Mouse (Mus musculus) layer of hippocampus, postnatal 14 days (tissue): ENCODE measurements around the gene Olfr509. TPM values are rescaled to one million over a fixed set of nuclear protein-coding genes. Genes with fewer than 3 reads are reported as not detected.
"Not testable (repeated sequence)": the region's sequence is repeated elsewhere in the genome, so short reads cannot be mapped to it uniquely, and the experiment has no call there.

ENCODE experiments used
- DNase-seq, 2 experiments: peaks; one replicate each; pipeline ENCODE4 v3.0.0; 2021 to 2022; ENCODE audit warnings: low spot score in 2 of 2, mixed read lengths in 1 of 2
- long read RNA-seq, 2 experiments: library from polyadenylated mRNA; stranded (forward); transcript quantifications; one replicate each; pipeline ENCODE4 v2.0.0; 2021
- total RNA-seq, 2 experiments: library from RNA; stranded (reverse); gene quantifications; 2 replicates each; pipeline ENCODE4 v1.2.3; 2021

Gene Olfr509
- total RNA-seq = not detected
- long read RNA-seq, experiment 1 = 0 reads
- long read RNA-seq, experiment 2 = 0 reads

DNA sequence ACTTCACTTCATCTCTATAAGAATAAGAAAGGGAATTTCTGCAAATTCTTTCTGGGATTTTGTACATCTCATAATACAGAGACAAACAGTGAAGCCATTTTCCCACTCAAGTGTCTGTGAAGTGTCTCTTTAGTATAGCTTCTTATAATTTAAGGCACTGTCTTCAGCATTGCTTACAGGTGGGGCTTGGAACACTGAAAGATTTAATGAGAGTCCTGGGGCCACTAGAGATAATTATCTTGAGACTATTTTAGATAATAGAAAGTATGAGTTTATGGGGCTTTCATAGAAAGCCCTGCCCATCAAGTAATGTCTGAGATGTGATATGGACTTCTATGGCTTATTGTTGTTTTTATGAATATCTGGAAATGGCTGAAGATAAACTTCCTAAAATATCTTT lies at the start of gene Olfr509:
Olfr509 (minus strand) TSS at position 101 of the 400 bp plus-strand sequence.
- no peak for DNase-seq

DNA sequence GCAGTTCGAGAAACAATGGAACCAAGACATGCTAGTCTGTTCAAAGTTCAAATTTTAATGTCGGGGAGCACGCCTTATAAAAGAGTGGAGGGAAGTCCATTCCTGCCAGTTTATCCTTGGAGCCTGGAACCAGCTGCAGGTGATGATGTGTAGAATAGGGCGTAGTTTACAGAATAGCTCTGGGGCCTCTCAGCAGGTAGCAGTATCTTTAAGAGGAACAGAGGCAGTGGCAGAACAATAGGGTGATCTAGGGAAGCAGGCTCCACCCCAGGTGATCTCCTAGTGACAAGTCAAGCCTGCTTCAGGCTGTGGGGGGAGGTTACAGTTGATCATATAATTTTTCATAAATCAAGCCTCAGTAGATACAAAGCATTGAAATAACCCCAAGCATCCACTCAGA lies 27.2 kb upstream of the Olfr509 start:
- DNase-seq = no peak

DNA sequence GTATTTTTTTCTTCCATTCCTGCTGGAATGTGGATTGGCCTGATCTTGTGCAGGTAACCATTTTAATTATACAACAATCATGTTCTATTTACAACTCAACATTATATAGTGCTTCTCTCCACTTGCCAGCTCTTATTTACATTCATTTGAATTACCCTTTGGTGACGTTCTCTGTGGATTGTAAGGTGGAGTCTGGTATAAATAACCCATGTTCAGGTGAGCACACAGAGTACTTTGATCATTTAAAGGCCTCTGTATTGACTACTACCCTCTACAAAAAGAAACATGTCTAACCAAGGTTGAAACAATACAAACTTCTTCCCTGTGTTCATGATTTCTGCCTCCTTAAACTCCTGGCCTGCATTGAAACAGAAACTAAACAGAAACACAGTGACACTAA lies 19.4 kb upstream of the Olfr509 start:
- no peak for DNase-seq

DNA sequence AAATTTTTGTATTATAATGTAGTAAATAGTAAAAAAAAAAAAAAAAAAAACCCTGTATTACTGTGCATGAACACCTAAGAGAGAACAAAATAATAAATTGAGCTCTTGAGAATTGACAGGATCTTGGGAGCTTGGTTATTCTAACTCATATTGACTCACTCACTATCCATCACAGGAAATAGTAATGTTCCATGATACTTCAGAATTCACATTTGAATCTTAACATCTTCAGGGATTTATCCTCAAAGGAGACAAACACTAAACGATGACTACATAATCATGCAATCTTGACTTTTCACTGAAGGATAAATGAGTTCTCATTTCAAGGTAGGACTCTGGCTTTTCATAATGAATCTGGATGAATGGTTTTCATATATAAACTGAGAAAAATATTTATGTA lies 14.4 kb upstream of the Olfr509 start, which contains the start of gene Olfr510:
Olfr510 (plus strand) TSS at position 301 of the 400 bp plus-strand sequence.
- DNase-seq = no peak

DNA sequence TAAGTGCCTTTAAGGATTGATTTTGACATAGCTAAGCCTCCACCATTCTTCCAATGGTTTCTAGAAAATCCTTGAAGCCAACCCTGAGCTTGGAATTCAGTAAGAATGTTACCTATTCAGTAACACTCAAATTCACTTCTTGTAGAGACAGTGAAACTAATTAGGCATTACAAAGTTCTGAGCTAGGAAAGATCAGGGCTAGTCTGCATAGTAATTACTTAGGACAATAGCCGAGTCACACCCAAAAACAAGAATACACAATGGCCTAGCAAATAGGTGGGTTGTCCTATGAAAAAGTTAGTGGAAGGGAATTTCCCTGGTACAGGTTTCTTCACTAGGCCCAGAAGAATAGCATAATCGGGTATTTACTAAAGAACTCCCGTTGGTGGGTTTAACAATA lies 10.7 kb upstream of the Olfr509 start:
- DNase-seq = no peak

DNA sequence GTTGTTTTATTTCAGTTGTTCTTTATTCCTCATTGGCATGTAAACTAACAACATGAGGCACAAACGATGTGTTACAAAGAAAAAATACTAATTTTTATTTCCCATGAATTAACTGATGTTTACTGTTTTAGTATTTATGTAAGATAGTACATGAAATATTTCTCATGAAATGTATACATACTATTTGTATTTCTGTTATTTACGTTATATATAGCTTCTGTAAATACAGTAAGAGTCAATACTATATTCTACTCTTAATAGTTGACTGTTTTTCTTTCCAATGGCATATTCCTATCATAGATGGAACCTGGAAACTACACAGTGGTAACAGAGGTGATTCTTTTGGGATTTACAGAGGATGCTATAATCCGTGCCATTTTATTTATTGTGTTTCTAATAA lies 22.0 kb downstream of the Olfr509 start, which contains the start of gene Olfr508:
Olfr508 (plus strand) TSS at position 301 of the 400 bp plus-strand sequence.
- DNase-seq = no peak

DNA sequence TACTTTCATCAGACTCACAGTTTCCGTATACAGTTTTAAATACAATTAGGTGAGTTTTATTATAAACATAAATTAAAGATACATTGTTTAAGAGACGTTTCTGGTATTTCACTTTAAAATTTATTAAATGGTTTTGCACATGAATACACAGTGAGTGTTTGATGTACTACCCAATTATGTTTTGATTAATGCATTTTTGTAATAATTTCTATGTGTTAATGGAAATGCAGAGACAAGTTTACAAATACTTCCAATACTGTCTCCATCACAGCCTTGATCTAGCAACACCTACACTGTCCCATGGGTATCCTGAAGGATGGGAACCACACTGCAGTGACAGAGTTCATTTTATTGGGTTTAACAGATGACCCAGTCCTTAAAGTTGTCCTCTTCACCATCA lies 30.2 kb downstream of the Olfr509 start, which contains the start of gene Olfr507:
Olfr507 (plus strand) TSS at position 301 of the 400 bp plus-strand sequence.
- DNase-seq = no peak

DNA sequence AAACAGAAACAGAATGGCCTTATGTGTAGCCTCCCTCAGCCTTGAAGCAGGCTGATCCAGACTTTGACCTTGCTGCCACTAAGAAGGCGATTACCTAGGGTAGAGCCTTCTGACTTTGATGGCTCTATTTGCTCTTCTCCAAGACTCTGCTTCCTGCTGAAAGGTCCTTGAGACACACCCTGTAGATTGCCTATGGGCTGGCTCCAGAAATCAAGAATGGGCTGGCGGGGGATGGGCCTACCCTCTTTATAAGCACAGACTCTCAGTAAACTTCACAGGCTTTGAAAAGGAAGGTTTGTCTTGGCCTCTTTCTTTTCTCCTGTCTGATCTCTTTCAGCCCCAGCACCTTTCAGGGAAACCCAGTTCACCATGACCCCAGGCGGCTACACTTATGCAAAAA lies 34.9 kb downstream of the Olfr509 start:
- DNase-seq = not testable (repeated sequence)

DNA sequence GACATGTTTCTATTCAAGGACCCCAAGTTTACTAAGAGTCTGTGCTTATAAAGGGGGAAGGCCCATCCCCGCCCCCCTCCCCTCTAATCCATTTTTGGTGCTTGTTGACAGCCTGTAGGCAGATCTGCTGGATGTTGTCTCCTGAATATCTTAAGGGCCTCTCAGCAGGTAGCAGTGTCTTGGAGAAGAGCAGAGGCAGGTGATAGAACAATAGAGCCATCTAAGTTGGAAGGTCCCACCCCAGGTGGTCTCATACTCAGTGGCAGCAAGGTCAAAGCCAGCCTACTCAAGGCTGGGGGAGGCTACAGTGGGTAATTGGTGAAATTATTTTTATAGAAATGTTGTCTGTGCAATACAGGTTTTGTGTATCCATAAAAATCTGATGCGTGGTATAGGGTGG lies 37.6 kb downstream of the Olfr509 start:
- no peak for DNase-seq

DNA sequence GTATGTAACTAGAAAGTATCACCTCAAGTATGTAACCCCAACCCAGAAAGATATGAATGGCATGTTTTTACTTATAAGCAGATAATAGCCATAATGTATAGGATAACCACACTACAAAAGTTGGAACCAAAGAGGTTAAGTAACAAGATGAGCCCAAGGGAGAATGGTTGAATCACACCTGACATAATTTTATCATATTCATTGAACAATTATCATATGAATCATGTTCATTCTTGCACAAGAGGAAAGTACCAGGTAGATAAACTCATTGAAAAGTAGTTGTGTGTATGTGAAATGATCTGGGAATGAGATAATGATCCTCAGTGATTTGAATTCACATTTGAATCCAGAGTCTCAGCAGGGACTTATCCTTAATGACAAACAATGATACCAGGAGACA lies 41.2 kb downstream of the Olfr509 start, which contains the start of gene Olfr506:
Olfr506 (plus strand) TSS at position 301 of the 400 bp plus-strand sequence.
- DNase-seq = no peak

DNA sequence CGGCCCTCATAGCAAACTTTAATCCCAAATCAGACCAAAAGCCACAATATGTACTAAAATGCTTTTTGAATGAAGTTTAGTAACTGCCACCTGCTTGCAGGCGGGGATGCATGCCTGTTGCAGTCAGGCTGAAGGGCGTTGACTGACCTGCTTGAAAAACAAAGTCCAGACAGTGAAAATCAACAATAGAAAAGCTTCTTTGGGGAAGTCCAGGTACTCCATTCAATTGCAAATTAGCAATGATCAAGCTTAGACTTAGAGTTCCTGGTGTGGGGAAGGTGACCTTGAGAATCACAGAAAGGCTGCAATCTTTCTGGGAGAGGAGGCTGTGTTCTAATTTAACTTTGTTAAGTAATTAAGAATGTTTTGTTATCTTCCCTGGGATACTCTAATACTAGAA lies 49.8 kb downstream of the Olfr509 start:
- not testable (repeated sequence) for DNase-seq

Other genes with a start within 250 kb of the Olfr509 start
- not detected for gene Olfr497, start 231.5 kb downstream of the Olfr509 start, total RNA-seq
- gene Olfr498, start 186.6 kb downstream of the Olfr509 start, total RNA-seq = not detected
- gene Olfr502, start 126.8 kb downstream of the Olfr509 start, total RNA-seq = not detected
- gene Olfr503, start 107.4 kb downstream of the Olfr509 start, total RNA-seq = not detected
- gene Olfr504, start 86.1 kb downstream of the Olfr509 start, total RNA-seq = not detected
- gene Olfr506, start 41.1 kb downstream of the Olfr509 start, total RNA-seq = not detected
- gene Olfr507, start 30.1 kb downstream of the Olfr509 start, total RNA-seq = not detected
- gene Olfr508, start 21.9 kb downstream of the Olfr509 start, total RNA-seq = not detected
- not detected for gene Olfr510, start 14.5 kb upstream of the Olfr509 start, total RNA-seq
- not detected for gene Olfr512, start 61.4 kb upstream of the Olfr509 start, total RNA-seq
- gene Olfr513, start 99.1 kb upstream of the Olfr509 start, total RNA-seq = not detected
- gene Olfr514, start 174.1 kb upstream of the Olfr509 start, total RNA-seq = not detected
- gene Olfr516, start 198.6 kb upstream of the Olfr509 start, total RNA-seq = not detected
- not detected for gene Olfr517, start 220.5 kb upstream of the Olfr509 start, total RNA-seq
- gene Olfr518, start 233.1 kb upstream of the Olfr509 start, total RNA-seq = not detected
- gene Olfr519, start 242.5 kb upstream of the Olfr509 start, total RNA-seq = not detected